Mouse (Mus musculus): Measurements from ENCODE around the gene Dnal1. TPM values are rescaled to one million over a fixed set of nuclear protein-coding genes. Genes with fewer than 3 reads are reported as not detected.

Dnal1 gene
- polyA plus RNA-seq, 1 experiment: not detected

DNA sequence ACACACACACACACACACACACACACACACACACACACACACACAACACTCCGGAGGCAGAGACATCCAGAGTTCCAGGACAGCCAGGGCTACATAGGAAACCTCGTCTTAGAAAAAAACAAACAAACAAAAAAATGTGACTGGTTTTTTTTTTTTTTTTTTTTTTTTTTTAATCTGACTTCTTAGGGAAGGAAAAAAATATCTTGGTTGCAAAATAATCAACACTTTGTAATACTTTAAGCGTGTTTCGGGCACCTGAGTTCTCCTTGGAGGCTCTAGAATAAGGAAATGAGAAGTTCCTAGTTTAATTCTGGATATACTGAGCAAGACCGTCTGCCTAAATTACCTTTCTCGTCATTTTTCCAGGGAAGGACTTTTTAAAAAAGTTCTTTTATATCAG, 490 bp upstream of the Dnal1 start:
- H3K9me3 ChIP-seq (ENCODE audit: control insufficient read depth, low read length): no peaks in the 10 kb centered on the region
- H3K4me3 ChIP-seq (replicated peaks): peak overlapping the region; percentile 63

DNA sequence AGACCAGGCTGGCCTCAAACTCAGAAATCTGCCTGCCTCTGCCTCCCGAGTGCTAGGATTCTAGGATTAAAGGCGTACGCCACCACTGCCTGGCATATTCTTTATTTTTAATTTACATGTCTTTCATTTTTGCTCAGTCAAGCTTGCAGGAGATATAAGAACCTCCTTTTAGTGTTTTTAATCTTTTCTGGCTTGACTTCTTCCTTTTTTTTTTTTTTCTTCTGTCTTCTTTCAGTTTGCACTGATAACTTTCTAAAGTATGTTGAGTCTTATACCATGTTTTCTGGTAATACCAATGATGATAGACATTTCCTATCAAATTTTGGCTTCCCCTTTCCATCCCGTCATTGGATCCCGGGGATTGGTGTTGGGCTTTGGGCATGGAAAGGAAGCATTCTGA, 5.4 kb downstream of the Dnal1 start:
- no peaks in the 10 kb centered on the region for H3K27me3 ChIP-seq (ENCODE audit: control insufficient read depth)
- no peak overlapping the region for H3K4me3 ChIP-seq (replicated peaks)
- no peaks in the 10 kb centered on the region for H3K36me3 ChIP-seq (ENCODE audit: control insufficient read depth)
- no peak for TF ChIP-seq GATA1 (IDR thresholded peaks at IDR 0.05; ENCODE audit: low read length)
- H3K4me1 ChIP-seq (ENCODE audit: control insufficient read depth): peaks cover 1% of the 10 kb centered on the region
- H3K9me3 ChIP-seq (ENCODE audit: control insufficient read depth, low read length): no peaks in the 10 kb centered on the region

More for the DNA sequence above, 490 bp upstream of the Dnal1 start:
- Histone ChIP-seq H3K36me3 (ENCODE audit: control insufficient read depth) (no peaks in the 10 kb centered on the region), H3K27me3 (ENCODE audit: control insufficient read depth) (no peaks in the 10 kb centered on the region), H3K4me1 (ENCODE audit: control insufficient read depth) (peaks cover 8% of the 10 kb centered on the region)
- TF ChIP-seq GATA1 (IDR thresholded peaks at IDR 0.05; ENCODE audit: low read length) (no peak), TAL1 (IDR thresholded peaks at IDR 0.05; ENCODE audit: low read length) (no peak)

DNA sequence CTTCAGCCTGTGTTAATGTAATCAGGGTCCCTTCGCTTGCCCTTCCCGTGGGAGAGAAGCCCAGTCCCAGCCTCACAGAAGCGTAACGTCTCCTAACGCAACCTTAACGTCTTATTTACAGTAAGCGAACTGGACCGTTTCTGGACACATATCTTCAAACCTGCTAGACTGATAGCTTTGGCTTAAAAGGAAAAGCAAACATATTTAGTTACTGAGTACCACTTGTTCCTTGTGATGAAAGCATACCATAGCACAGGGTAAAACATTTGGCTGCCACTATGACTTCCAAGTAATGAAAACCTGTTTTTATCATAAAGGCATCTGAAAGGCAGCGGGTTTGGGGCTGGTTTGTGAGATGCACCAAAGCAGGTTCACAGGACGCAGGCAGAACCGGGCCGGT, 11.7 kb downstream of the Dnal1 start:
- no peak overlapping the region for H3K4me3 ChIP-seq (replicated peaks)
- H3K9me3 ChIP-seq (ENCODE audit: control insufficient read depth, low read length): no peaks in the 10 kb centered on the region
- no peaks in the 10 kb centered on the region for H3K27me3 ChIP-seq (ENCODE audit: control insufficient read depth)
- TF ChIP-seq TAL1 (IDR thresholded peaks at IDR 0.05; ENCODE audit: low read length): no peak
- H3K36me3 ChIP-seq (ENCODE audit: control insufficient read depth): no peaks in the 10 kb centered on the region
- no peaks in the 10 kb centered on the region for H3K4me1 ChIP-seq (ENCODE audit: control insufficient read depth)

DNA sequence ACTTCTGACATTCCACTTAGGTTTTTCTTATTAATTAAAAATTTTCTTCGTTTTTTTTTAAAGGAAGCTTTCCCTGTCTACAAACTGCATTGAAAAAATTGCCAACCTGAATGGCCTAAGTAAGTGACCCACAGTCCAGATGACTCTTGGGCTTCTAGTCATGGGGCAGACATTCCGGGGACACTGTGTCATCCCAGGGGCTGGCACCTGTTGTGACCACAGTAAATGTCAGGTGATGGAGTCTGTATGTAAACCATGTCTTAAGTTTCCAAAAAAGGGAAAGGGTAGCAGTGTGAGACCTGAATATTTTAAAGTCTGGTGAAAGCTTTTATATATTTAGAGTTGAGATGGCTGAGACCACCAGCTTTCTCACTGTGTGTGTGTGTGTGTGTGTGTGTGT, 12.7 kb downstream of the Dnal1 start:
- H3K9me3 ChIP-seq (ENCODE audit: control insufficient read depth, low read length): no peaks in the 10 kb centered on the region
- TF ChIP-seq TAL1 (IDR thresholded peaks at IDR 0.05; ENCODE audit: low read length) (no peak), GATA1 (IDR thresholded peaks at IDR 0.05; ENCODE audit: low read length) (no peak)
- H3K36me3 ChIP-seq (ENCODE audit: control insufficient read depth): no peaks in the 10 kb centered on the region
- H3K27me3 ChIP-seq (ENCODE audit: control insufficient read depth): no peaks in the 10 kb centered on the region
- no peaks in the 10 kb centered on the region for H3K4me1 ChIP-seq (ENCODE audit: control insufficient read depth)
- H3K4me3 ChIP-seq (replicated peaks): no peak overlapping the region

DNA sequence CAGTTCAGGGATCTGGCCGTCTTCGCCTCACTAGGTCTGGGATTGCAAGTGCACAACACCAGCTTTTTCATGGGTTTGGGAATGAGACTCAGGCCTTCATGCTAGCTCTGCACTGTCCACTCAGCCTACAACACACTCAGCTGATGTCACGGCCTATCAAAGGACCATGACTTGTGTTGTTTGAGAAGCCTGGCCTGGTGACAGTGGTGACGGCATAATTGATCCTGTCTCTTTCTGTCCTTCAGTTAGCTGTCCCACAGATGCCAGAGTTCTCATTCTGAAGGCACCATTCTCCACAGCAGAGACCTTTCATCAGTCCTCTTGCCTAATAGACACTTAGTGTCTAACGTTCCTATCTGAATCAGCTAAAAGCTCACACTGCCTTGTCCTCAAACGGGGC, 14.4 kb downstream of the Dnal1 start:
- TF ChIP-seq TAL1 (IDR thresholded peaks at IDR 0.05; ENCODE audit: low read length): no peak
- TF ChIP-seq GATA1 (IDR thresholded peaks at IDR 0.05; ENCODE audit: low read length): no peak
- Histone ChIP-seq H3K36me3 (ENCODE audit: control insufficient read depth) (no peaks in the 10 kb centered on the region), H3K27me3 (ENCODE audit: control insufficient read depth) (no peaks in the 10 kb centered on the region), H3K4me1 (ENCODE audit: control insufficient read depth) (no peaks in the 10 kb centered on the region), H3K4me3 (replicated peaks) (no peak overlapping the region), H3K9me3 (ENCODE audit: control insufficient read depth, low read length) (no peaks in the 10 kb centered on the region)

DNA sequence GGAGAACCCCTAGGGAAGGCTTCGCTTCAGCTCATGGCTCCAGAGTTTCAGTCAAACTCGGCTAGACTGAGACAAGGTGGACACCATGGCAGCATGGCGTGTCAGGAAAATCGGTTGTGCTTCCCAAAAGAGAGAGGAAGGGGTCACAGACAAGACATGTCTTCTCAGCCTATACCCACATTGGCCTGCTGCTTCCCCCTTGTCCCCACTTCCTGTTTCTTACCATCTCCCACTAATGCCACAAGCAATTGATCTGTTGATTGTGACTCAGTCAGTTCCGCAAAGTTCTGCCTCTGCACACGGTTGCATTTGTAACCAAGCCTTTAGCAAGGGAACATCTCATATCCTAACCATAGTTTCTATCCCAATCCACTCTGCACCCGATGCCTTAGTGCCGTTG, 15.8 kb downstream of the Dnal1 start:
- H3K9me3 ChIP-seq (ENCODE audit: control insufficient read depth, low read length): no peaks in the 10 kb centered on the region
- H3K36me3 ChIP-seq (ENCODE audit: control insufficient read depth): no peaks in the 10 kb centered on the region
- TF ChIP-seq GATA1 (IDR thresholded peaks at IDR 0.05; ENCODE audit: low read length) (no peak), TAL1 (IDR thresholded peaks at IDR 0.05; ENCODE audit: low read length) (no peak)

DNA sequence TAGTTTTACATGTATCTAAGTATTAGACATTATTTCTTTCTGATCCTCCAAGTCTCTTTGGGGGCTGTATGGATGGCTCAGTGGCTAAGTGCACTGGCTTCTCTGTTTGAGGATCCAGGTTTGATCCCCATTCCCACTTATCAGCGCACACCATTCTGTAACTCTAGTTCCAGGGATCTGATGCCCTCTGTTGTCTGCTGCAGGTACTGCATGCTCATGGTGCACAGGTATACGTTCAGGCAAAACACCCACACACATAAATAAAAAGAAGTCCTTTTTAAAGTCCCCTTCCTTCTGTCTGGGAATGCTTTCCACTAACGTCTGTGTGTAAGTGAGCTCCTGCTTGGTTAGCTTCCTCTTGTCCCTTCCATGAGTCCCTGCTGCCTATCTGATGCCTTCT, 18.1 kb downstream of the Dnal1 start:
- Histone ChIP-seq H3K4me1 (ENCODE audit: control insufficient read depth) (no peaks in the 10 kb centered on the region), H3K9me3 (ENCODE audit: control insufficient read depth, low read length) (no peaks in the 10 kb centered on the region), H3K27me3 (ENCODE audit: control insufficient read depth) (no peaks in the 10 kb centered on the region), H3K4me3 (replicated peaks) (no peak overlapping the region), H3K36me3 (ENCODE audit: control insufficient read depth) (no peaks in the 10 kb centered on the region)
- no peak for TF ChIP-seq TAL1 (IDR thresholded peaks at IDR 0.05; ENCODE audit: low read length)
- TF ChIP-seq GATA1 (IDR thresholded peaks at IDR 0.05; ENCODE audit: low read length): no peak

More for the DNA sequence above, 15.8 kb downstream of the Dnal1 start:
- H3K27me3 ChIP-seq (ENCODE audit: control insufficient read depth): no peaks in the 10 kb centered on the region
- H3K4me3 ChIP-seq (replicated peaks): no peak overlapping the region
- H3K4me1 ChIP-seq (ENCODE audit: control insufficient read depth): no peaks in the 10 kb centered on the region

DNA sequence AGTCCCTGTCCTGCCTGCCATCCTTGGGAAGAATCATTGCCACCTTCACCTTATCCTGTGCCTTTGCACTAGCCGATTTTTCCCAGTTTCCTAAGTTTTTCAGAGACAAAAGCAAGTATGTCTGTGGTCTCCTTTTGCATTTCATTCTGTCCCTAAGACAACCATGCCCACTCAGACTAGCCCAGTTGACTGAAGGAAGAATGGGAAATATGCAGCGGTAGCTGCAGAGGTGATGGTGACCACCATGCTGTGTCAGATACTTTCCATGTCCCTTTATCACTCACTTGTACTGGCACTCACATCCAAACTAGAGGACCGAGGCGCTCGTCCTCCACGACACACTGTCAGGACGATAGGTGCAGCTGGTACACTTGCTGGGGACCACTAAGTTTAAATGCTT, 23.0 kb downstream of the Dnal1 start:
- no peak overlapping the region for H3K4me3 ChIP-seq (replicated peaks)
- H3K4me1 ChIP-seq (ENCODE audit: control insufficient read depth): no peaks in the 10 kb centered on the region
- H3K27me3 ChIP-seq (ENCODE audit: control insufficient read depth): no peaks in the 10 kb centered on the region
- no peaks in the 10 kb centered on the region for H3K36me3 ChIP-seq (ENCODE audit: control insufficient read depth)
- H3K9me3 ChIP-seq (ENCODE audit: control insufficient read depth, low read length): no peaks in the 10 kb centered on the region
- TF ChIP-seq TAL1 (IDR thresholded peaks at IDR 0.05; ENCODE audit: low read length) (no peak), GATA1 (IDR thresholded peaks at IDR 0.05; ENCODE audit: low read length) (no peak)

DNA sequence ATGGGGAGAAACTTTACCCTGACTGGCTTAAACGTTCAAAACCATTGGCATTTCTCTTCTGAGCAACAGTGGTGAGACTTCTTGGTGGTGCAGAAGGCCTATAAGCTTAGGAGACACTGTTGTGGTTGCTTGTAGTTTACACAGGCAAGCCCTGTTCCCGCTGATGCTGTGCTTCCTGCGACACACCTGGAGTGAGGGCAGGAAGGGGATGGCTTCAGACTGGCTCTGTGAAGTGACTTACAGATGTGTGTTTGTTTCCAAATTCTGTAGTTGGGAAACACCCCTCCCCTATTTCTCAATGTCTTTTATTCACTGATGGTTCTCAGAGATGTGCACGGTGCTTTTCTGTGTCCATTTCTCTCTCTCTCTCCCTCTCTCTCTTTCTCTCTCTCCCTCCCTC, 26.0 kb downstream of the Dnal1 start:
- no peaks in the 10 kb centered on the region for H3K9me3 ChIP-seq (ENCODE audit: control insufficient read depth, low read length)
- TF ChIP-seq TAL1 (IDR thresholded peaks at IDR 0.05; ENCODE audit: low read length): no peak
- TF ChIP-seq GATA1 (IDR thresholded peaks at IDR 0.05; ENCODE audit: low read length): no peak
- no peak overlapping the region for H3K4me3 ChIP-seq (replicated peaks)
- H3K4me1 ChIP-seq (ENCODE audit: control insufficient read depth): peaks cover 3% of the 10 kb centered on the region; the same call in 1 of the 2 replicates
- H3K27me3 ChIP-seq (ENCODE audit: control insufficient read depth): no peaks in the 10 kb centered on the region
- H3K36me3 ChIP-seq (ENCODE audit: control insufficient read depth): no peaks in the 10 kb centered on the region

DNA sequence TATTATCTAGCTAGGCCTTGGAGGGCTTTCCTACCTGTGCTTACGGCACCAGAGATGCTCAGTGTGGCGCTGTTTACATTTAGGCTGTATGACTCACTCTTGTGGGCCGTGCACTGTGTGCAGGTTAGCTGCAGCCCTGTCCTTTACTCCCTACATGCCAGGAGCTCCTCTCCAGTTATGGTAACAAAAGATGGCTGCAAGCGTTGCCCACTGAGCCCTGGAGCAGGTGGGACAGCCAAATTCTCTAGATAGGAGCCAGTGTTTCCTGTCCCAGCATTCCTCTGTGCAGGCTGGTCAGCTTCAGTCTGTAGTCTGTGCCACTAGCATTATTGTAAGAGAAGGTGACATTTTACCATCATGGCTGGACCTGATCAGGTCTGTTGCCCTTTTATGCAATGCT, 27.1 kb downstream of the Dnal1 start:
- TF ChIP-seq TAL1 (IDR thresholded peaks at IDR 0.05; ENCODE audit: low read length): no peak
- TF ChIP-seq GATA1 (IDR thresholded peaks at IDR 0.05; ENCODE audit: low read length): no peak
- Histone ChIP-seq H3K4me3 (replicated peaks) (no peak overlapping the region), H3K36me3 (ENCODE audit: control insufficient read depth) (no peaks in the 10 kb centered on the region), H3K27me3 (ENCODE audit: control insufficient read depth) (no peaks in the 10 kb centered on the region), H3K4me1 (ENCODE audit: control insufficient read depth) (peaks cover 7% of the 10 kb centered on the region), H3K9me3 (ENCODE audit: control insufficient read depth, low read length) (no peaks in the 10 kb centered on the region)

All from erythroblast, embryonic 14.5 days (primary cell).